Mouse (Mus musculus) CH12.LX (cell line): Measurements from ENCODE around the gene Macrod2.

Experiments
- CHD2 ChIP-seq: IDR thresholded peaks from 2 replicates; pipeline ENCODE4 v1.6.1; 2011; ENCODE audit warnings: low read length, improper control_type of control experiment
- CTCF ChIP-seq, 2 experiments: IDR thresholded peaks in 1 of 2; conservative IDR thresholded peaks in 1 of 2; 2 replicates each; pipeline ENCODE4 v1.5.1; 2011 to 2012; ENCODE audit warnings: low read depth in 2 of 2, low read length in 2 of 2, improper control_type of control experiment in 1 of 2, inconsistent platforms in 1 of 2, mild to moderate bottlenecking in 1 of 2, moderate library complexity in 1 of 2
- EP300 ChIP-seq: IDR thresholded peaks from 2 replicates; pipeline ENCODE4 v1.6.1; 2011; ENCODE audit warnings: low read length, improper control_type of control experiment
- KAT2A ChIP-seq: IDR thresholded peaks from 2 replicates; pipeline ENCODE4 v1.6.1; 2012; ENCODE audit warnings: low read length, improper control_type of control experiment, inconsistent platforms; ENCODE audit not compliant: insufficient replicate concordance
- PAX5 ChIP-seq: IDR thresholded peaks from 2 replicates; pipeline ENCODE4 v1.6.1; 2012; ENCODE audit warnings: low read length, inconsistent platforms, mixed read lengths
- POLR2A ChIP-seq: IDR thresholded peaks from 2 replicates; pipeline ENCODE4 v1.6.1; 2011; ENCODE audit warnings: low read depth, mild to moderate bottlenecking, improper control_type of control experiment, low read length
- RAD21 ChIP-seq: IDR thresholded peaks from 2 replicates; pipeline ENCODE4 v1.6.1; 2011; ENCODE audit warnings: low read depth, mild to moderate bottlenecking, low read length, improper control_type of control experiment, moderate library complexity
- SMC3 ChIP-seq: IDR thresholded peaks from 2 replicates; pipeline ENCODE4 v1.6.1; 2011; ENCODE audit warnings: low read depth, low read length, improper control_type of control experiment
- TBP ChIP-seq: conservative IDR thresholded peaks from 2 replicates; pipeline ENCODE4 v1.6.1; 2011; ENCODE audit warnings: low read depth, low read length, improper control_type of control experiment
- ZC3H11A ChIP-seq: IDR thresholded peaks from 2 replicates; pipeline ENCODE4 v1.6.1; 2012; ENCODE audit warnings: low read depth, mild to moderate bottlenecking, inconsistent platforms, low read length, improper control_type of control experiment

DNA sequence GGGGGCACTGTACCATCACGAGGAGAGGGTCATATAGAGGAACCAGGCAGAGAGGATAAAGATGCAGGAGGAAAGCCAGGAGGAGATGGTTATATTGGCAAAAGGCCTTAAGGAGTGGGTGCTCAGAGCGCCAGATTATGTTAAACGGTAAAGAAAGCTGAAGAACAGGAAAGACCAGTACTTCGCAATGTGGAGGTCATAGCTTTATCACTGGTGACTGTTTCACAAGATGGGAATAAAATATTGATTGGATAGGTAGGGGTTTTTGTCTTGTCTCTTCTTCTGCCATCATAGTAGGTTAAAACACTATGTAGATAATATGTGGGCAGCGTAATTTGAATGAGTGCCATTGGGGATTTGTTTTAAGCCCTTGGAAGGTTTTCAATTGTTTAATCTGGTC lies 816.2 kb downstream of the Macrod2 start:
- TF ChIP-seq POLR2A (no peak), CTCF (conservative IDR thresholded peaks at IDR 0.05 in 1 of 2, IDR thresholded peaks at IDR 0.05 in 1 of 2; ENCODE audit: low read depth in 2 of 2, low read length in 2 of 2) (no peak), PAX5 (no peak), EP300 (no peak), ZC3H11A (no peak), KAT2A (no peak), CHD2 (no peak), SMC3 (no peak), RAD21 (no peak), TBP (no peak)
